Mouse (Mus musculus) forebrain, embryonic 15.5 days (tissue): ENCODE data around the gene Tnfrsf12a. TPM values are rescaled to one million over a fixed set of nuclear protein-coding genes. Genes with fewer than 3 reads are reported as not detected.

ENCODE experiments used
- ATAC-seq: fragments of 200-750 bp; cut with Nextera tagmentation; replicated peaks from 2 replicates; pipeline ENCODE4 v1.8.0; 2017; ENCODE audit warnings: mild to moderate bottlenecking, moderate TSS enrichment, moderate library complexity
- H3K27ac ChIP-seq: fragments of 300-500 bp; sonication (generic); replicated peaks from 2 replicates; pipeline ENCODE4 v1.5.1; 2015; ENCODE audit warnings: mild to moderate bottlenecking, inconsistent platforms
- H3K27me3 ChIP-seq: fragments of 300-500 bp; sonication (generic); 2 replicates; pipeline ENCODE4 v1.6.1; 2015; ENCODE audit warnings: inconsistent platforms
- H3K36me3 ChIP-seq: fragments of 300-500 bp; sonication (generic); 2 replicates; pipeline ENCODE4 v1.6.1; 2015; ENCODE audit warnings: mild to moderate bottlenecking, inconsistent platforms
- H3K4me1 ChIP-seq: fragments of 300-500 bp; sonication (generic); 2 replicates; pipeline ENCODE4 v1.6.1; 2015; ENCODE audit warnings: inconsistent platforms
- H3K4me2 ChIP-seq: fragments of 300-500 bp; sonication (generic); replicated peaks from 2 replicates; pipeline ENCODE4 v1.6.1; 2015; ENCODE audit warnings: mild to moderate bottlenecking, inconsistent platforms
- H3K4me3 ChIP-seq: fragments of 300-500 bp; sonication (generic); 2 replicates; pipeline ENCODE4 v1.5.1; 2015; ENCODE audit warnings: mild to moderate bottlenecking, inconsistent platforms
- H3K9ac ChIP-seq: fragments of 300-500 bp; sonication (generic); replicated peaks from 2 replicates; pipeline ENCODE4 v1.6.1; 2015; ENCODE audit warnings: mild to moderate bottlenecking, inconsistent platforms
- H3K9me3 ChIP-seq: fragments of 300-500 bp; sonication (generic); 2 replicates; pipeline ENCODE4 v1.6.1; 2016; ENCODE audit warnings: inconsistent platforms
- WGBS: fragments of 180-500 bp; shearing (Covaris S2); methylation state at CpG from one replicate; pipeline ENCODE4 v1.1.7; 2015; ENCODE audit warnings: mixed read lengths; 5-methylcytosine and 5-hydroxymethylcytosine counted together
- polyA plus RNA-seq: library from polyadenylated mRNA; unstranded; fragments of >200 nt; fragmentation: Nextera tagmentation; extraction: Ambion mirVana; gene quantifications from 2 replicates; pipeline ENCODE4 v1.2.1, GENCODE M21; 2015

Gene Tnfrsf12a
- polyA plus RNA-seq: 3.6 and 5.5 TPM in 2 replicates

- no peaks in the 10 kb centered on the region for H3K9me3 ChIP-seq
- H3K4me2 ChIP-seq: peak within 1 kb of the TSS; percentile 78
- H3K27ac ChIP-seq: no peak within 1 kb of the TSS
- under 1% methylated on average over 34 of the region's 34 CpGs for WGBS
- H3K4me1 ChIP-seq: peaks cover 49% of the 10 kb centered on the region
- H3K4me3 ChIP-seq: peak within 1 kb of the TSS; percentile 47
- peak; percentile 12; the same call in 1 of the 2 replicates for ATAC-seq
- H3K9ac ChIP-seq: peak within 1 kb of the TSS; percentile 38
- H3K27me3 ChIP-seq: peaks cover 47% of the 10 kb centered on the region
- H3K36me3 ChIP-seq: no peaks in the 10 kb centered on the region
Observed at GRCm38 (mm10) chr17:23677236-23677679, at the start of gene Tnfrsf12a. Gene Tnfrsf12a, minus strand, starts transcription at chr17:23677468.

DNA sequence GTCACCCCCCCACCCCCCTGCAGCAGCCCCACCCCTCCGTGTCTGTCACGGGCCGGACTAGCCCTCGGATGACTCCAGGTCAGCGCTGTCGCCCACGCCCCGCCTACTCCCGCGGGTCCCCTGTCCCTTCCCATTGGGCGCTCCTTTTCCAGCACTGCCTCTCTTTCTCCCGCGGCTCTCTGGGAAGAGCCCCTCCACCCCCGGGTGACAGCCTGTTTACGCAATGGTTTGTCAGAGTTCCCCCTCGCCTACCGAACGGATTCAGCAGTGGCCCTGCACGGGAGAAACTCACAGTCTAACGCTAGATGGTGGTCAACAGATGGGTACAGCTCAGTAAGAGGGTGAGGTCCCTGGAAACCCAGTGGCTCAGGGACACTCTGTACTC, 49.5 kb upstream of the Tnfrsf12a start:
- peak; percentile 74 for ATAC-seq
- Histone ChIP-seq H3K4me2 (peak overlapping the region; percentile 88), H3K4me3 (peak overlapping the region; percentile 97), H3K27ac (peak overlapping the region; percentile 61), H3K9me3 (no peaks in the 10 kb centered on the region), H3K9ac (peak overlapping the region; percentile 62), H3K36me3 (no peaks in the 10 kb centered on the region), H3K27me3 (no peaks in the 10 kb centered on the region), H3K4me1 (peaks cover 14% of the 10 kb centered on the region)
- under 1% methylated on average over 20 of the region's 20 CpGs for WGBS

- peak within 1 kb of the TSS; percentile 97 for H3K4me3 ChIP-seq
- ATAC-seq: peak; percentile 95
- H3K9ac ChIP-seq: peak within 1 kb of the TSS; percentile 67
- H3K27me3 ChIP-seq: no peaks in the 10 kb centered on the region
- no peaks in the 10 kb centered on the region for H3K9me3 ChIP-seq
- no peaks in the 10 kb centered on the region for H3K36me3 ChIP-seq
- 1% methylated on average over 72 of the region's 73 CpGs for WGBS
- H3K4me1 ChIP-seq: peaks cover 14% of the 10 kb centered on the region
- H3K4me2 ChIP-seq: peak within 1 kb of the TSS; percentile 88
- peak within 1 kb of the TSS; percentile 65 for H3K27ac ChIP-seq
Observed at GRCm38 (mm10) chr17:23725999-23726757, 48.9 kb upstream of the Tnfrsf12a start, which contains the start of gene Pkmyt1. Gene Pkmyt1, plus strand, starts transcription at chr17:23726336.

GRCm38 (mm10) chr17:23725477-23725876, 48.2 kb upstream of the Tnfrsf12a start:
- WGBS: 68% methylated on average over 4 of the region's 4 CpGs
- Histone ChIP-seq H3K9me3 (no peaks in the 10 kb centered on the region), H3K36me3 (no peaks in the 10 kb centered on the region), H3K4me3 (peak overlapping the region; percentile 97), H3K27me3 (no peaks in the 10 kb centered on the region), H3K4me2 (peak overlapping the region; percentile 88), H3K27ac (peak overlapping the region; percentile 65), H3K9ac (peak overlapping the region; percentile 67), H3K4me1 (peaks cover 14% of the 10 kb centered on the region)
- ATAC-seq: no peak

DNA sequence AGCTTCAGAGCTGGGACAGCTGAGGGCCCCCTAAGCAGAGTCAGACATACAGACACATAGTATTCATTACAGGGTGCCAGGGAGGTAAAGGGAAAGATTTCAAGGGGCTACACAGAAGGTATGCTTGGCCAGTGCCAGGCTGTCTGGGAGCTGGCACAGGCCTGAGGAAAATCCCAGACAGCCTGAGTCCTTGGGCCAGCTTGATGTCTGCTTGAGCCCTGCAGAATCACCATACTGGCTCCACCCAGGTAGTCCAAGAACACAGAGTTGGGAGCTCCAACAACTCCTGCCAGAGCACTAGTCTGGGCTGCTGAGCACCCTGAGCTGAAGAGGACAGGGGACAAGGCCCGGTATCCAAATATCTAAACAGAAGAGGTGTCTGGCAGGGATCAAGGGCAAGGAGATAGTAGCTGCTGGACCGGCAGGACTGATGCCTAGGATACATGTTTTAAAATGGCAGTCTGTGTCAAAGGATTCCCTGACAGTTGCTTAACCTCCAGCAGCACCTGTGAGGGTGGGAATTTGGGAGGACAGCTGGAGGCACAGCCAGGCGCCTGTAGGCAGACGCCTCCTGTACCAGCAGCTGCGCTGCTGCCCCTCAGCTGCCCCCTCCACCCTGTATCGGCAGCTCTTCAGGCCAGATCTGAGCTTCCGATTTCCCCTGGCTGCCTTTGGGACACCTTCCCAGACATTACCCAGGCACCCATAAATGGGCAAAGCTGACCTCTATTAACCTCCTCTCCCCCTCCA, 45.3 kb upstream of the Tnfrsf12a start, which contains the start of gene 1520401A03Rik:
Gene 1520401A03Rik, minus strand, starts transcription at position 408 of the 750 bp plus-strand sequence.
- no peaks in the 10 kb centered on the region for H3K9me3 ChIP-seq
- no peak within 1 kb of the TSS for H3K9ac ChIP-seq
- no peaks in the 10 kb centered on the region for H3K27me3 ChIP-seq
- no peak for ATAC-seq
- H3K27ac ChIP-seq: no peak within 1 kb of the TSS
- H3K4me1 ChIP-seq: peaks cover 14% of the 10 kb centered on the region
- H3K36me3 ChIP-seq: no peaks in the 10 kb centered on the region
- no peak within 1 kb of the TSS for H3K4me2 ChIP-seq
- 83% methylated on average over 7 of the region's 7 CpGs for WGBS
- H3K4me3 ChIP-seq: no peak within 1 kb of the TSS

- no peak overlapping the region for H3K27ac ChIP-seq
- 85% methylated on average over 2 of the region's 2 CpGs for WGBS
- no peaks in the 10 kb centered on the region for H3K36me3 ChIP-seq
- H3K9me3 ChIP-seq: no peaks in the 10 kb centered on the region
- H3K9ac ChIP-seq: no peak overlapping the region
- ATAC-seq: no peak
- H3K4me1 ChIP-seq: peaks cover 7% of the 10 kb centered on the region
- no peak overlapping the region for H3K4me3 ChIP-seq
- no peaks in the 10 kb centered on the region for H3K27me3 ChIP-seq
- no peak overlapping the region for H3K4me2 ChIP-seq
Observed at GRCm38 (mm10) chr17:23721886-23722285, 44.6 kb upstream of the Tnfrsf12a start.

GRCm38 (mm10) chr17:23719455-23719854, 42.2 kb upstream of the Tnfrsf12a start:
- ATAC-seq: no peak
- no peak overlapping the region for H3K4me3 ChIP-seq
- H3K4me1 ChIP-seq: no peaks in the 10 kb centered on the region
- H3K9me3 ChIP-seq: no peaks in the 10 kb centered on the region
- WGBS: 14% methylated on average over 1 of the region's 1 CpGs
- H3K27ac ChIP-seq: no peak overlapping the region
- H3K36me3 ChIP-seq: no peaks in the 10 kb centered on the region
- no peak overlapping the region for H3K4me2 ChIP-seq
- H3K27me3 ChIP-seq: no peaks in the 10 kb centered on the region
- no peak overlapping the region for H3K9ac ChIP-seq

DNA sequence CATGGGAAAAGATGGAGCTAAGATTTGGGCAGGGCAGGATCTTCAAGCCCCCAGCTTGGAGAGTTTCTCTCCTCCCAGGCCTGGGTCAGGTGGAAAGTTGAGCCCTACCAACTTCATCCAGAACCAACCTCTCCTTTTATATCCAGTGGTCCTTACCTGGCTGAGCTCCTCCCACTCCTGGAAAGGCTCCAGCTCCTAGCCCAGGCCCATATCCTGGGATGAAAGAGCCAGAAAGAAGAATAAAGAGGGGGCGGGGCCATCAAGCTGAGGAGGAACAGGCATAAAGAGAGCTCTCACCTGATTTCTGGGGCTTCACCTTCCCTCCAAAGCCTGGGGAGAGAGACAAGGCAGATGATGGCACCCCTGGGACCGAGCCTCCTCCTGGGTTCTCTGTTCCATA, 39.7 kb upstream of the Tnfrsf12a start:
- ATAC-seq: no peak
- no peak overlapping the region for H3K9ac ChIP-seq
- no peaks in the 10 kb centered on the region for H3K9me3 ChIP-seq
- no peaks in the 10 kb centered on the region for H3K36me3 ChIP-seq
- H3K4me2 ChIP-seq: no peak overlapping the region
- H3K4me3 ChIP-seq: no peak overlapping the region
- 54% methylated on average over 2 of the region's 2 CpGs for WGBS
- H3K27me3 ChIP-seq: no peaks in the 10 kb centered on the region
- no peak overlapping the region for H3K27ac ChIP-seq
- H3K4me1 ChIP-seq: no peaks in the 10 kb centered on the region

DNA sequence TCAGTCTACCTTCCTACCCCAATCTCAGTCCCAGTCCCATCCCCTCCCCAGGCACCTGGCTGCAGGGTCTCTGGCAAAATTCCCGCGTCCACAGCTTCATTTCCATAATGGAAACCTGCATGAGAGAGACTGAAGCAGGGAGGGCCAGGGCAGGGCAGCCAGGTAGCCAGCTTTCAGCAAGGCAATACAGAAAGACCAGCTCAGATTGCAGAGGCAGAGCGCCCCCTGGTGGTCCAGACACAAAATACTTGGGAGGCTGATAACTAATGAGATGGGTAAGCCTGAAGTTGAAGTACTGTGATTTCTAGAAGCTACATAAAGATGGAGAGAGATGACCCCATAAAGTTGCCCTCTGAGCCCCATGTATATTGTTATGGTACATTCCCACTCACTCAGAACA, 28.9 kb upstream of the Tnfrsf12a start:
- 1% methylated on average over 3 of the region's 3 CpGs for WGBS
- Histone ChIP-seq H3K27ac (no peak overlapping the region), H3K9ac (no peak overlapping the region; the same call in 1 of the 2 replicates), H3K4me3 (no peak overlapping the region), H3K4me2 (no peak overlapping the region), H3K9me3 (no peaks in the 10 kb centered on the region), H3K4me1 (no peaks in the 10 kb centered on the region), H3K36me3 (no peaks in the 10 kb centered on the region), H3K27me3 (0 out of 2 replicates have a peak, but pooled peaks cover 6% of the 10 kb centered on the region)
- ATAC-seq: peak; percentile 44

DNA sequence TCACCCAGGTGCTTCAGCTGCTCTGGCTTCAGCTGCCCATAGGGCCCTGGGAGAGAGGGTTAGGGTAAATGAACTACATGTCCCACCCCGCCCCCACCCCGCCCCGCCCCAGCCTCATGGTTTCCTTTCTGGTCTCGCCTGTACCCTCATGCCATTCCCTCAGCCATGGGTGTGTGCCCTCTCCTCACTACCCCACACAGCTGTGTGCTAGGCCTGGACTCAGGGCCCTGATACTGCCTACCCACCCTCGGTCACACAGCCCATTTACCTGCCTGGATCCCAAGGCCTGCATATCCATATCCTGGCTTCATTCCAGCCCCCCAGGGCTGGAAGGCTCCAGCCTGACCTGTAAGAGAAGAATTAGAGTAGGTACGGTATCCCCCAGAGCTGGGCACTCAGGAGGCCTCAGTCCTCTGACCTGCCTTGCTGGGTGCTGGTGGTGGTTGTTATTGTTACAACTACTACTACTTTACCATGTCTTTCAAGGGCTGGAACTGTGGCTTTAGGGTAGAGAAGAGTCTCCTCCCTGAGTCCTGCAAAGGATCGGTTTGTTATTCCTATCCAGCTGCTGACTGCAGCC, 28.3 kb upstream of the Tnfrsf12a start:
- H3K27ac ChIP-seq: no peak overlapping the region
- H3K9me3 ChIP-seq: no peaks in the 10 kb centered on the region
- 72% methylated on average over 7 of the region's 7 CpGs for WGBS
- peaks cover 9% of the 10 kb centered on the region; the same call in 1 of the 2 replicates for H3K27me3 ChIP-seq
- ATAC-seq: peak; percentile 41
- H3K4me3 ChIP-seq: no peak overlapping the region
- H3K4me2 ChIP-seq: no peak overlapping the region
- no peak overlapping the region; the same call in 1 of the 2 replicates for H3K9ac ChIP-seq
- H3K36me3 ChIP-seq: no peaks in the 10 kb centered on the region
- no peaks in the 10 kb centered on the region for H3K4me1 ChIP-seq

GRCm38 (mm10) chr17:23704741-23705140, 27.5 kb upstream of the Tnfrsf12a start:
- no peaks in the 10 kb centered on the region for H3K9me3 ChIP-seq
- no peaks in the 10 kb centered on the region for H3K36me3 ChIP-seq
- WGBS: 49% methylated on average over 7 of the region's 7 CpGs
- H3K4me3 ChIP-seq: no peak overlapping the region
- H3K4me1 ChIP-seq: peaks cover 3% of the 10 kb centered on the region
- peaks cover 8% of the 10 kb centered on the region; the same call in 1 of the 2 replicates for H3K27me3 ChIP-seq
- no peak overlapping the region for H3K4me2 ChIP-seq
- H3K9ac ChIP-seq: no peak overlapping the region
- no peak overlapping the region for H3K27ac ChIP-seq
- no peak for ATAC-seq

- no peaks in the 10 kb centered on the region for H3K9me3 ChIP-seq
- H3K4me2 ChIP-seq: no peak overlapping the region
- no peak overlapping the region for H3K27ac ChIP-seq
- no peak overlapping the region for H3K4me3 ChIP-seq
- peaks cover 22% of the 10 kb centered on the region for H3K27me3 ChIP-seq
- H3K9ac ChIP-seq: no peak overlapping the region
- ATAC-seq: no peak
- 83% methylated on average over 9 of the region's 9 CpGs for WGBS
- no peaks in the 10 kb centered on the region for H3K36me3 ChIP-seq
- peaks cover 9% of the 10 kb centered on the region for H3K4me1 ChIP-seq
Observed at GRCm38 (mm10) chr17:23703301-23703700, 26.0 kb upstream of the Tnfrsf12a start.
